In the genomic region with DNA sequence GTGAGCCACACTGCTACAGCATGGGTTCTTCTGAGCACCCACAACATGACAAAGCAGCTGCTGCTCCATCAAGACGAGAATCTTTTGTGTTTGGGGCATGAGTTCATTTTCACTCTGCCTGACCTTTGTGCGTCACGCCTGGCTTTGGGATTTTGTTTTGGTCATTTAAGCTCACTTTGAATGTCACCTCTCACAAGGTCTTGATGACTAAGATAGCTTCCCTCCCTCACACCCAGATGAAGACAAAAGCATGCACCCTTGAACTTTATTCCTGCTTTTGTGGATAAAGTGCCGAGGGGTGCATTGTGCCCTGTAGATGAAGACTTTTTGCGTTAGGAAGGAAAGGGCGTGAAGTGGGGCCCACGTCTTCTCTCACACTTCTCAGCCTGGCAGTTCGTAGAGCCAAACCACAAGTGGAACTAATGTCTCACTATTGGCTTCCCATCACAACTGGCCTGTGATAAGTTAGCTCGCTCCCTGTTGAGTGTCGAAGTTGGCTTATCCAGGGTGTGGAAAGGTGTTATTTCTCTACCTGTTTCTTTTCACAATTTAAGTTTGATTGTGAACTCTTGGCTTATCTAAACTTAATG, we compare ENCODE assay signal across 29 mouse cellular contexts. TPM values are rescaled to one million over a fixed set of nuclear protein-coding genes. Genes with fewer than 3 reads are reported as not detected.
DNase-seq lines count a peak whose midpoint lies in the region; ATAC-seq and TF ChIP-seq lines count a peak whose summit lies in the region.
"Had no signal": no experiment of that assay in that cellular context is flagged by ENCODE, and none has a peak within 500 bp of the region (broad histone marks: within the 10 kb centered on the region; RNA-seq: fewer than 3 reads in every experiment).

No protein-coding gene starts in this region.

- H3K9ac ChIP-seq in MEL (ENCODE audit: control insufficient read depth, low read depth, low read length, poor library complexity, severe bottlenecking) = no peak overlapping the region
- H3K9ac ChIP-seq: heart, embryonic 15.5 days; limb, embryonic 15.5 days; liver, embryonic 14.5 days; neural tube, embryonic 12.5 days had no signal

- no peak overlapping the region for H3K4me3 ChIP-seq in MEL (ENCODE audit: control insufficient read depth in 1 of 2, insufficient read depth in 1 of 2, low read depth in 2 of 2, low read length in 2 of 2)
- H3K4me3 ChIP-seq: erythroblast, embryonic 14.5 days; heart, embryonic 10.5 days; heart, embryonic 15.5 days; limb, embryonic 10.5 days; limb, embryonic 15.5 days; megakaryocyte, embryonic 14.5 days; neural tube, embryonic 12.5 days had no signal

- peak; percentile 51 for ATAC-seq in megakaryocyte, adult 5-6 weeks (ENCODE audit: poor library complexity, severe bottlenecking)
- ATAC-seq: forebrain, embryonic 16.5 days; hindbrain, embryonic 16.5 days; intestine, embryonic 16.5 days; Patski had no signal

- H3K36me3 ChIP-seq in MEL (ENCODE audit: control insufficient read depth in 1 of 2, insufficient read depth in 2 of 2, low read length in 2 of 2) = peaks cover 0 to 14% of the 10 kb centered on the region in 2 experiments; a peak in 2 of 4 replicates
- H3K36me3 ChIP-seq: G1E; heart, embryonic 10.5 days; heart, embryonic 15.5 days; limb, embryonic 10.5 days; limb, embryonic 15.5 days; neural tube, embryonic 12.5 days had no signal

- peak overlapping the region; percentile 44; the same call in 1 of the 2 replicates for H3K27ac ChIP-seq in MEL (ENCODE audit: control insufficient read depth, low read depth, low read length)
- H3K27ac ChIP-seq: heart, embryonic 10.5 days; heart, embryonic 15.5 days; kidney, postnatal 0 days; limb, embryonic 10.5 days; limb, embryonic 15.5 days; liver, embryonic 14.5 days; neural tube, embryonic 12.5 days had no signal

- no peaks in the 10 kb centered on the region for H3K79me2 ChIP-seq in MEL (ENCODE audit: control insufficient read depth, insufficient read depth, low read length, poor library complexity)

- H3K4me1 ChIP-seq in MEL (ENCODE audit: control insufficient read depth in 1 of 2, insufficient read depth in 2 of 2, low read length in 2 of 2) = peaks cover 13 to 25% of the 10 kb centered on the region in 2 experiments
- H3K4me1 ChIP-seq: heart, embryonic 10.5 days; heart, embryonic 15.5 days; limb, embryonic 10.5 days; limb, embryonic 15.5 days; neural tube, embryonic 12.5 days had no signal

- TF ChIP-seq RAD21 in MEL (IDR thresholded peaks at IDR 0.05; ENCODE audit: low read depth, low read length) = no peak

- DNase-seq in heart, adult 11 months = peak; percentile 65
- no peak for DNase-seq in heart, adult 8-10 months (ENCODE audit: low spot score)
- DNase-seq in MEL (ENCODE audit: low read depth, low spot score) = peak; percentile 64
- no peak for DNase-seq in left cerebral cortex, adult 9 months (ENCODE audit: low spot score in 2 of 2)
- DNase-seq in thymus, postnatal 10 days (ENCODE audit: low spot score in 2 of 2) = no peak
- no peak for DNase-seq in thymus, postnatal 14 days
- DNase-seq: cerebellum, adult 18-20 months; cerebellum, postnatal 10 days; gastrocnemius, postnatal 10 days; kidney, adult 8-10 months; kidney, postnatal 4 days; lung, adult 2 months; midbrain, embryonic 14.5 days; thymus, adult 2 months had no signal

- no peak for TF ChIP-seq CTCF in MEL (IDR thresholded peaks at IDR 0.05 in 2 of 3, conservative IDR thresholded peaks at IDR 0.05 in 1 of 3; ENCODE audit: control insufficient read depth in 1 of 3, insufficient read depth in 1 of 3, low read depth in 2 of 3, low read length in 3 of 3, poor library complexity in 1 of 3, severe bottlenecking in 1 of 3)

- no peaks in the 10 kb centered on the region for H3K9me3 ChIP-seq in MEL (replicated peaks; ENCODE audit: insufficient read depth, low read length)
- H3K9me3 ChIP-seq: G1E; heart, embryonic 10.5 days; heart, embryonic 15.5 days; limb, embryonic 10.5 days; limb, embryonic 15.5 days; megakaryocyte, embryonic 14.5 days had no signal

- peak in 1 of 2 experiments; percentile 58; a peak in 3 of 4 replicates for TF ChIP-seq EP300 in MEL (IDR thresholded peaks at IDR 0.05; ENCODE audit: low read depth in 1 of 2, low read length in 2 of 2)

- TF ChIP-seq POLR2A in MEL (IDR thresholded peaks at IDR 0.05; ENCODE audit: control insufficient read depth in 1 of 2, insufficient read depth in 1 of 2, low read depth in 1 of 2, low read length in 2 of 2, poor library complexity in 1 of 2) = 0 out of 4 replicates have a peak, but pooled peaks of 1 of the 2 experiments have one; percentile 20

- no peaks in the 10 kb centered on the region for H3K27me3 ChIP-seq in MEL (ENCODE audit: control insufficient read depth in 1 of 2, insufficient read depth in 2 of 2, low read length in 2 of 2)
- H3K27me3 ChIP-seq: heart, embryonic 15.5 days; limb, embryonic 15.5 days; megakaryocyte, embryonic 14.5 days; neural tube, embryonic 12.5 days; Patski had no signal

TF ChIP-seq in MEL, 35 proteins besides CTCF, POLR2A, EP300 and RAD21:
- TF ChIP-seq ZNF384 (IDR thresholded peaks at IDR 0.05; ENCODE audit: low read depth, low read length) (no peak), GATA1 (IDR thresholded peaks at IDR 0.05; ENCODE audit: low read depth, low read length) (peak; percentile 12; the same call in 1 of the 2 replicates), MAX (IDR thresholded peaks at IDR 0.05; ENCODE audit: low read length) (peak; percentile 60; the same call in 1 of the 2 replicates)

RNA-seq across cellular contexts. Expression of gene Myb, which starts 43.8 kb away (rescaled TPM):
- total RNA-seq in heart, adult 8-10 months (2022) = under 1 TPM in 1 of 4 experiments, not detected in 3; 0.17 TPM
- 125 and 133 TPM in 2 replicates for total RNA-seq in MEL (2012; rRNA removed)
- polyA plus RNA-seq in MEL (2012; ENCODE audit: insufficient read depth in 1 of 2, insufficient read length in 2 of 2, low read depth in 1 of 2, low replicate concordance in 2 of 2, missing spikeins in 1 of 2) = 100 to 1,000 TPM; 155 to 245 TPM
- total RNA-seq in megakaryocyte, adult 5-6 weeks (2015) = 42.5 and 45.2 TPM in 2 replicates
- 38.3 and 50.7 TPM in 2 replicates for total RNA-seq in megakaryocyte, adult 5-6 weeks (2017)

Comparison
In these comparisons a context has a peak if more than half of its experiments do, and no peak if none do; other contexts are left out.
1. DNase-seq: peak in heart, adult 11 months (single experiment) and MEL (single experiment); none in heart, adult 8-10 months (single experiment), left cerebral cortex, adult 9 months (0 of 2), thymus, postnatal 10 days (0 of 2) and thymus, postnatal 14 days (single experiment).
2. RNA of gene Myb, which starts 43.8 kb away (total RNA-seq): 125 to 133 TPM in MEL and 38.3 to 50.7 TPM in megakaryocyte, adult 5-6 weeks; 0.17 TPM in heart, adult 8-10 months; every median in the first group is over 10 times any median in the second.